Mouse (Mus musculus) megakaryocyte, embryonic 14.5 days (primary cell): ENCODE measurements around the gene Gm42906. TPM values are rescaled to one million over a fixed set of nuclear protein-coding genes. Genes with fewer than 3 reads are reported as not detected.

Experiments
- H3K27me3 ChIP-seq: replicated peaks from 2 replicates; pipeline ENCODE3; 2012; ENCODE audit warnings: inconsistent platforms
- H3K36me3 ChIP-seq: replicated peaks from 2 replicates; pipeline ENCODE3; 2012; ENCODE audit warnings: low read length, inconsistent platforms, mixed read lengths
- H3K4me1 ChIP-seq: 2 replicates; pipeline ENCODE4 v1.6.1; 2012; ENCODE audit warnings: inconsistent platforms
- H3K4me3 ChIP-seq: replicated peaks from 2 replicates; pipeline ENCODE3; 2012; ENCODE audit warnings: moderate library complexity, mild to moderate bottlenecking, inconsistent platforms
- H3K9me3 ChIP-seq: 2 replicates; pipeline ENCODE4 v1.6.1; 2012; ENCODE audit warnings: inconsistent platforms
- FLI1 ChIP-seq: IDR thresholded peaks from 2 replicates; pipeline ENCODE4 v1.6.1; 2012; ENCODE audit warnings: low read length, inconsistent platforms, mixed read lengths
- GATA1 ChIP-seq: IDR thresholded peaks from 3 replicates; pipeline ENCODE4 v1.6.1; 2012; ENCODE audit warnings: mixed read lengths, low read length, inconsistent platforms, borderline replicate concordance
- polyA plus RNA-seq: library from polyadenylated mRNA; stranded (reverse); fragments of >175 nt; gene quantifications from 2 replicates; pipeline ENCODE4 v1.2.3, GENCODE M21; 2012; ENCODE audit warnings: low replicate concordance; ENCODE audit not compliant: insufficient read depth

Gm42906 gene
- polyA plus RNA-seq, 1 experiment = not detected

- Histone ChIP-seq H3K27me3 (no peaks in the 10 kb centered on the region), H3K4me1 (no peaks in the 10 kb centered on the region), H3K9me3 (no peaks in the 10 kb centered on the region), H3K4me3 (no peak overlapping the region), H3K36me3 (no peaks in the 10 kb centered on the region)
- TF ChIP-seq GATA1 = no peak
- TF ChIP-seq FLI1 = no peak
Observed at GRCm38 (mm10) chr5:151333191-151333594, 94.8 kb downstream of the Gm42906 start.

GRCm38 (mm10) chr5:151315804-151316597 is 112.0 kb downstream of the Gm42906 start:
- no peaks in the 10 kb centered on the region for H3K27me3 ChIP-seq
- no peak overlapping the region for H3K4me3 ChIP-seq
- no peaks in the 10 kb centered on the region for H3K4me1 ChIP-seq
- no peaks in the 10 kb centered on the region for H3K9me3 ChIP-seq
- TF ChIP-seq GATA1 = no peak
- no peak for TF ChIP-seq FLI1
- H3K36me3 ChIP-seq = no peaks in the 10 kb centered on the region

GRCm38 (mm10) chr5:151300286-151300685 is 127.7 kb downstream of the Gm42906 start:
- no peak for TF ChIP-seq GATA1
- no peak for TF ChIP-seq FLI1
- H3K9me3 ChIP-seq = peaks cover 10% of the 10 kb centered on the region
- H3K4me3 ChIP-seq = no peak overlapping the region
- no peaks in the 10 kb centered on the region for H3K4me1 ChIP-seq
- no peaks in the 10 kb centered on the region for H3K36me3 ChIP-seq
- no peaks in the 10 kb centered on the region for H3K27me3 ChIP-seq

GRCm38 (mm10) chr5:151299576-151299975 is 128.4 kb downstream of the Gm42906 start:
- Histone ChIP-seq H3K36me3 (no peaks in the 10 kb centered on the region), H3K4me1 (no peaks in the 10 kb centered on the region), H3K9me3 (peaks cover 10% of the 10 kb centered on the region), H3K4me3 (no peak overlapping the region), H3K27me3 (no peaks in the 10 kb centered on the region)
- no peak for TF ChIP-seq GATA1

GRCm38 (mm10) chr5:151298371-151298770 is 129.6 kb downstream of the Gm42906 start:
- Histone ChIP-seq H3K27me3 (no peaks in the 10 kb centered on the region), H3K9me3 (peaks cover 10% of the 10 kb centered on the region), H3K4me1 (no peaks in the 10 kb centered on the region), H3K36me3 (no peaks in the 10 kb centered on the region), H3K4me3 (no peak overlapping the region)
- TF ChIP-seq FLI1 (no peak), GATA1 (no peak)

GRCm38 (mm10) chr5:151296244-151296643 is 131.7 kb downstream of the Gm42906 start:
- Histone ChIP-seq H3K4me3 (no peak overlapping the region), H3K4me1 (no peaks in the 10 kb centered on the region), H3K27me3 (no peaks in the 10 kb centered on the region), H3K9me3 (peaks cover 10% of the 10 kb centered on the region), H3K36me3 (no peaks in the 10 kb centered on the region)
- TF ChIP-seq GATA1 = no peak
- no peak for TF ChIP-seq FLI1

GRCm38 (mm10) chr5:151293591-151293990 is 134.4 kb downstream of the Gm42906 start:
- Histone ChIP-seq H3K9me3 (peaks cover 4% of the 10 kb centered on the region), H3K36me3 (no peaks in the 10 kb centered on the region), H3K27me3 (no peaks in the 10 kb centered on the region), H3K4me1 (no peaks in the 10 kb centered on the region), H3K4me3 (no peak overlapping the region)
- TF ChIP-seq FLI1 (no peak), GATA1 (no peak)

GRCm38 (mm10) chr5:151292310-151292709 is 135.7 kb downstream of the Gm42906 start:
- no peak overlapping the region for H3K4me3 ChIP-seq
- no peak for TF ChIP-seq GATA1
- TF ChIP-seq FLI1 = no peak
- H3K4me1 ChIP-seq = no peaks in the 10 kb centered on the region
- H3K27me3 ChIP-seq = no peaks in the 10 kb centered on the region
- no peaks in the 10 kb centered on the region for H3K36me3 ChIP-seq
- H3K9me3 ChIP-seq = peaks cover 8% of the 10 kb centered on the region

GRCm38 (mm10) chr5:151286331-151286730 is 141.6 kb downstream of the Gm42906 start:
- H3K36me3 ChIP-seq = no peaks in the 10 kb centered on the region
- H3K4me1 ChIP-seq = no peaks in the 10 kb centered on the region
- H3K4me3 ChIP-seq = no peak overlapping the region
- H3K9me3 ChIP-seq = peaks cover 8% of the 10 kb centered on the region
- H3K27me3 ChIP-seq = no peaks in the 10 kb centered on the region
- TF ChIP-seq GATA1 (no peak), FLI1 (no peak)

- H3K27me3 ChIP-seq = no peaks in the 10 kb centered on the region
- H3K4me1 ChIP-seq = no peaks in the 10 kb centered on the region
- 0 out of 2 replicates have a peak, but pooled peaks cover 4% of the 10 kb centered on the region for H3K9me3 ChIP-seq
- H3K4me3 ChIP-seq = no peak overlapping the region
- TF ChIP-seq FLI1 (no peak), GATA1 (no peak)
- H3K36me3 ChIP-seq = no peaks in the 10 kb centered on the region
Observed at GRCm38 (mm10) chr5:151279531-151279930, 148.4 kb downstream of the Gm42906 start.

- H3K4me1 ChIP-seq = no peaks in the 10 kb centered on the region
- no peaks in the 10 kb centered on the region for H3K27me3 ChIP-seq
- no peak overlapping the region for H3K4me3 ChIP-seq
- no peaks in the 10 kb centered on the region for H3K36me3 ChIP-seq
- TF ChIP-seq GATA1 = no peak
- no peak for TF ChIP-seq FLI1
- H3K9me3 ChIP-seq = 0 out of 2 replicates have a peak, but pooled peaks cover 4% of the 10 kb centered on the region
Observed at GRCm38 (mm10) chr5:151277927-151278326, 150.0 kb downstream of the Gm42906 start.
